Mouse (Mus musculus) forebrain, embryonic 15.5 days (tissue): ENCODE measurements around the gene Ift81. TPM values are rescaled to one million over a fixed set of nuclear protein-coding genes. Genes with fewer than 3 reads are reported as not detected.

ENCODE experiments used
- ATAC-seq: fragments of 200-750 bp; cut with Nextera tagmentation; replicated peaks from 2 replicates; pipeline ENCODE4 v1.8.0; 2017; ENCODE audit warnings: mild to moderate bottlenecking, moderate TSS enrichment, moderate library complexity
- H3K27ac ChIP-seq: fragments of 300-500 bp; sonication (generic); replicated peaks from 2 replicates; pipeline ENCODE4 v1.5.1; 2015; ENCODE audit warnings: mild to moderate bottlenecking, inconsistent platforms
- H3K27me3 ChIP-seq: fragments of 300-500 bp; sonication (generic); 2 replicates; pipeline ENCODE4 v1.6.1; 2015; ENCODE audit warnings: inconsistent platforms
- H3K36me3 ChIP-seq: fragments of 300-500 bp; sonication (generic); 2 replicates; pipeline ENCODE4 v1.6.1; 2015; ENCODE audit warnings: mild to moderate bottlenecking, inconsistent platforms
- H3K4me1 ChIP-seq: fragments of 300-500 bp; sonication (generic); 2 replicates; pipeline ENCODE4 v1.6.1; 2015; ENCODE audit warnings: inconsistent platforms
- H3K4me2 ChIP-seq: fragments of 300-500 bp; sonication (generic); replicated peaks from 2 replicates; pipeline ENCODE4 v1.6.1; 2015; ENCODE audit warnings: mild to moderate bottlenecking, inconsistent platforms
- H3K4me3 ChIP-seq: fragments of 300-500 bp; sonication (generic); 2 replicates; pipeline ENCODE4 v1.5.1; 2015; ENCODE audit warnings: mild to moderate bottlenecking, inconsistent platforms
- H3K9ac ChIP-seq: fragments of 300-500 bp; sonication (generic); replicated peaks from 2 replicates; pipeline ENCODE4 v1.6.1; 2015; ENCODE audit warnings: mild to moderate bottlenecking, inconsistent platforms
- H3K9me3 ChIP-seq: fragments of 300-500 bp; sonication (generic); 2 replicates; pipeline ENCODE4 v1.6.1; 2016; ENCODE audit warnings: inconsistent platforms
- WGBS: fragments of 180-500 bp; shearing (Covaris S2); methylation state at CpG from one replicate; pipeline ENCODE4 v1.1.7; 2015; ENCODE audit warnings: mixed read lengths; 5-methylcytosine and 5-hydroxymethylcytosine counted together
- polyA plus RNA-seq: library from polyadenylated mRNA; unstranded; fragments of >200 nt; fragmentation: Nextera tagmentation; extraction: Ambion mirVana; gene quantifications from 2 replicates; pipeline ENCODE4 v1.2.1, GENCODE M21; 2015

The Ift81 gene
- polyA plus RNA-seq, 1 experiment from 2014 or later, result 67.0 TPM

DNA sequence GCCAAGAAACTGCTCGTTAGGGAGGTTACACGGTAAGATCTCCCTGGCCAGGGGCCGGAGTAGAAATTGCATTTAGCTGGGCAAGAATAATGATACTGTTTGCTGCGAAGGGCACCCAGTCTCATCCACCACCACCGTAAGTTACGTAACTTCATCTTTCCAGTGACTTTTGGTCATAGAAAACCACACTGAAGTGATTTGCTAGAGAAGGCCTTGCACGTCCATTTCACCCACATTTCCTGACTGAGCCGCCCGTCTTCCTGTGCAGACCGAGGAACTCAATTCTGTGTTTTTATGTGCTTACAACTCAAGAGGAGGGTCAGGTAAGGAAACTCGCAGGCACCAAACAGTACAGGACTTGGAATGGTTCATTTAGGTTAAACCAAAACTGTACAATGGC lies 76.2 kb downstream of the Ift81 start:
- H3K27ac ChIP-seq, result no peak overlapping the region
- no peaks in the 10 kb centered on the region for H3K9me3 ChIP-seq
- H3K9ac ChIP-seq, result no peak overlapping the region
- H3K4me2 ChIP-seq, result no peak overlapping the region
- H3K36me3 ChIP-seq, result peaks cover 7% of the 10 kb centered on the region; the same call in 1 of the 2 replicates
- no peak overlapping the region for H3K4me3 ChIP-seq
- WGBS, result 87% methylated on average over 11 of the region's 11 CpGs
- H3K27me3 ChIP-seq, result no peaks in the 10 kb centered on the region
- H3K4me1 ChIP-seq, result no peaks in the 10 kb centered on the region
- no peak for ATAC-seq

DNA sequence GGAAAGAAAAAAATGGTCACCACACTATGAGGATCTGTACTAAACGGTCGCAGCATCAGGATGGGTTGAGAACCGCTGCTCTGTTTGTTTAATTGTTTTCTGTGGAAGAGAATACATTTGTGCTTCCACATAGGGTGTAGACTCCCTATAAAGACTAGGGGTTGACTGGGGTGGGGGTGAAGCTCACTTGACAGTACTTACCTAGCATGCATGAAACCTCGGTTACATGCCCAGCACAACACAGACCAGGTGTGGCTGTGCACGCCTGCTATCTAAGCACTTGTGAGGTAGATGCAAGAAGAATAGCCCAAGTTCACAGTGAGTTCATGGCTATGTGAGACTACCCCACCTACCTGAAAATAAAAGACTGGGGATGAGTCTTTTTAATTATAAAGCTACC lies 76.7 kb downstream of the Ift81 start:
- 93% methylated on average over 5 of the region's 5 CpGs for WGBS
- Histone ChIP-seq H3K9me3 (no peaks in the 10 kb centered on the region), H3K27me3 (no peaks in the 10 kb centered on the region), H3K4me1 (no peaks in the 10 kb centered on the region), H3K27ac (no peak overlapping the region), H3K4me2 (no peak overlapping the region), H3K9ac (no peak overlapping the region), H3K36me3 (peaks cover 7% of the 10 kb centered on the region; the same call in 1 of the 2 replicates), H3K4me3 (no peak overlapping the region)
- ATAC-seq, result no peak

GRCm38 (mm10) chr5:122533884-122534283 lies 80.4 kb downstream of the Ift81 start:
- Histone ChIP-seq H3K9ac (no peak overlapping the region), H3K9me3 (no peaks in the 10 kb centered on the region), H3K4me3 (no peak overlapping the region), H3K27ac (no peak overlapping the region), H3K4me1 (peaks cover 5% of the 10 kb centered on the region; the same call in 1 of the 2 replicates), H3K27me3 (no peaks in the 10 kb centered on the region), H3K4me2 (no peak overlapping the region), H3K36me3 (peaks cover 4% of the 10 kb centered on the region; the same call in 1 of the 2 replicates)
- ATAC-seq, result no peak
- 62% methylated on average over 8 of the region's 8 CpGs for WGBS

DNA sequence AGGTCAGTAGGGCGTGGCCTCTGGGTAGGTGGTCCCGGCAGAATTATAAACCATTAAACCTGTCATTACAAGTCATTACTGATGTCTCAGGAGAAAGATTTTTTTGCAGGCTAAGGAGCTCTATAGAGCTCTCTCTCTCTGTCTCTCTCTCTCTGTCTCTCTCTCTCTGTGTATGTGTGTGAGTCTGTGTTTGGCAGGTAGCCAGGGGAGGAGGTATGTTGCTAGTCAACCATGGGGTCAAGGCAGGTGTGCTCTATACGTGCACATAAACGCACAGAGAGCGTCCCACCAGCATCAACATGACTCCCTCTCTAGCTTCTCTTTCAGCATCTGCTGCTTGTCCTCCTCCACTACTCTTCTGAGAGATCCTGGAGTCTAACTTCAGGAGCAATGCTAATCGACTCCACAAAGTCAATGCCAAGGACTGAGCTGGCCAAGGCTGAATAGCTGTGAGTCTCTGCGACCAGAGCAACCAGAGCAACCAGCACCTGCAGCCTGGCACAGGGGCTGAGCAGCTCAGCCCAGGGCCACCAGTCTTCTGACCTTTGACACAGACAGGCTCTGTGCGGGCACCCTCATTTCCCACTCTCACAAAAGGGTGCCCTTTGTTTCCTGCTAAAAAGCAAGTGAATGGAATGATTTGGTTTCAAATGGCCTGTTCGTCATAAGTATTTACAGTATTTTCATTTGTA lies 84.3 kb downstream of the Ift81 start:
- ATAC-seq, result no peak
- no peaks in the 10 kb centered on the region for H3K9me3 ChIP-seq
- 83% methylated on average over 9 of the region's 9 CpGs for WGBS
- no peak overlapping the region for H3K9ac ChIP-seq
- no peak overlapping the region for H3K27ac ChIP-seq
- H3K27me3 ChIP-seq, result no peaks in the 10 kb centered on the region
- no peaks in the 10 kb centered on the region for H3K36me3 ChIP-seq
- no peak overlapping the region for H3K4me3 ChIP-seq
- H3K4me2 ChIP-seq, result no peak overlapping the region
- peaks cover 13% of the 10 kb centered on the region for H3K4me1 ChIP-seq

DNA sequence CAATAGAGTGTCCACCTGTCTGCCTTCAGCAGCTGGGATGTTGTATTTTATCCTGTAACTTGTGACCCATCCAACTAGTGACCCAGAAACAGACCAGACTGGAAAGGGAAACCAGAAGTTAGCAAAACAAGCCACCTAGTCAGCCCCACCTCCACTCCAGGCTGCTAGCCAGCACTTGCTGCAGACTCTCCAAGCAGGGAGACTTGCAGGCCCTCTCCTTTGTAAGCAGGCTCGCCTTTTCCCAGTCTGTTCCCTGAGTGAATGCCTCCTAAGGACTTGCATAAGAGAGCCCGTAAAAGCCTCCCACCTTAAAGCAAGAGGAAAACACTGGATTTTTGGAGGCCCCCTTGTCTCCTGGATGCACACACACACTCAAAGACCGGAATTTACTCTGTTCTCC lies 85.0 kb downstream of the Ift81 start:
- WGBS, result 63% methylated on average over 3 of the region's 3 CpGs

GRCm38 (mm10) chr5:122528591-122528990 lies 85.7 kb downstream of the Ift81 start:
- H3K4me3 ChIP-seq, result no peak overlapping the region
- H3K4me1 ChIP-seq, result peaks cover 13% of the 10 kb centered on the region
- no peak overlapping the region for H3K27ac ChIP-seq
- no peak for ATAC-seq
- H3K4me2 ChIP-seq, result no peak overlapping the region
- H3K9me3 ChIP-seq, result no peaks in the 10 kb centered on the region
- no peaks in the 10 kb centered on the region for H3K27me3 ChIP-seq
- H3K36me3 ChIP-seq, result no peaks in the 10 kb centered on the region
- WGBS, result 68% methylated on average over 3 of the region's 3 CpGs
- no peak overlapping the region for H3K9ac ChIP-seq

More for the DNA sequence above, 85.0 kb downstream of the Ift81 start:
- Histone ChIP-seq H3K4me1 (peaks cover 13% of the 10 kb centered on the region), H3K27ac (no peak overlapping the region; the same call in 1 of the 2 replicates), H3K4me3 (no peak overlapping the region), H3K27me3 (no peaks in the 10 kb centered on the region), H3K9me3 (no peaks in the 10 kb centered on the region), H3K36me3 (no peaks in the 10 kb centered on the region), H3K9ac (no peak overlapping the region), H3K4me2 (no peak overlapping the region)
- ATAC-seq, result no peak

GRCm38 (mm10) chr5:122527761-122528160 lies 86.6 kb downstream of the Ift81 start:
- 0 out of 2 replicates have a peak overlapping the region, but pooled peaks have one; percentile 15 for H3K9ac ChIP-seq
- no peak overlapping the region for H3K4me3 ChIP-seq
- peaks cover 13% of the 10 kb centered on the region for H3K4me1 ChIP-seq
- H3K27me3 ChIP-seq, result no peaks in the 10 kb centered on the region
- no peaks in the 10 kb centered on the region for H3K9me3 ChIP-seq
- H3K4me2 ChIP-seq, result no peak overlapping the region
- H3K36me3 ChIP-seq, result no peaks in the 10 kb centered on the region
- 69% methylated on average over 11 of the region's 11 CpGs for WGBS
- peak overlapping the region; percentile 23; the same call in 1 of the 2 replicates for H3K27ac ChIP-seq
- no peak for ATAC-seq

GRCm38 (mm10) chr5:122526878-122527730 lies 87.2 kb downstream of the Ift81 start:
- 0 out of 2 replicates have a peak overlapping the region, but pooled peaks have one; percentile 15 for H3K9ac ChIP-seq
- no peaks in the 10 kb centered on the region for H3K9me3 ChIP-seq
- H3K4me1 ChIP-seq, result peaks cover 13% of the 10 kb centered on the region
- ATAC-seq, result no peak
- 0 out of 2 replicates have a peak overlapping the region, but pooled peaks have one; percentile 23 for H3K27ac ChIP-seq
- WGBS, result 78% methylated on average over 15 of the region's 15 CpGs
- no peak overlapping the region for H3K4me3 ChIP-seq
- H3K27me3 ChIP-seq, result no peaks in the 10 kb centered on the region
- no peaks in the 10 kb centered on the region for H3K36me3 ChIP-seq
- H3K4me2 ChIP-seq, result no peak overlapping the region

- 0 out of 2 replicates have a peak, but pooled peaks have one; percentile 29 for ATAC-seq
- Histone ChIP-seq H3K9me3 (no peaks in the 10 kb centered on the region), H3K9ac (no peak overlapping the region), H3K4me3 (no peak overlapping the region), H3K36me3 (no peaks in the 10 kb centered on the region), H3K27ac (no peak overlapping the region), H3K4me1 (peaks cover 13% of the 10 kb centered on the region), H3K27me3 (no peaks in the 10 kb centered on the region), H3K4me2 (no peak overlapping the region)
- WGBS, result 83% methylated on average over 9 of the region's 9 CpGs
Measured at GRCm38 (mm10) chr5:122526405-122526804, 87.9 kb downstream of the Ift81 start.

DNA sequence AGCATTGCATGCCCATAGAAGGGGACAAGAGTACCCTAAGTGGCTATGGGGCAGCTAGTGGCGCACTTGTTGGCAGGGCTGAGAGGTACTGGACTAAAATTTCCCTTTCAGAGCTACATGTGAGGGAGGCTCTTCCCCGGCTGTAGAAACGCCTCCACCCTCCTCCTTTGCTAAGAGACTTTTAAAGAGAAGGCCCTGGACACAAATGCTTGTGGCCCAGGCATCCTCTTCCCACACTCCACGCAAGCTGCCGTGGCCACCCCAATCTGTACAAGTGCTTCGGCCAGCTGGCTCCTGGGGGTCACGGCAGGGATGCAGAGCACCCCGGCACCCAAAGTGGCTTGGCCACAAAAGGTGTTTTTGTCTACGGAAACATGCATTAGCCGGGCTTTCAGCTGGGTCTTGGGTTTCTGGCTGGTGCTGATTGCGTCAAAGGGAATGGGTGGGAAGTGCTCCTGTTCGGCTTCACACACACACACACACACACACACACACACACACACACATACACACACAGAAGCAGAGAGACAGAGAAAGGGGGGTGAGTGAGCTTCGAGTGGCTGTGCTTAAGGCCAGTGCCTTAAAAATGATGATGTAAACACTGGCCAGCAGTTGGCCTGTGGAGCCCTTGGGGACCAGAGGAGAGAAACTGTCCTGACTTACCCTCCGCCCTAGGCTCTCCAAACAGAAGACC lies 88.9 kb downstream of the Ift81 start:
- no peak overlapping the region for H3K4me3 ChIP-seq
- H3K4me2 ChIP-seq, result no peak overlapping the region
- ATAC-seq, result no peak
- H3K4me1 ChIP-seq, result peaks cover 13% of the 10 kb centered on the region
- H3K9ac ChIP-seq, result no peak overlapping the region
- no peaks in the 10 kb centered on the region for H3K9me3 ChIP-seq
- WGBS, result 87% methylated on average over 14 of the region's 14 CpGs
- no peak overlapping the region for H3K27ac ChIP-seq
- no peaks in the 10 kb centered on the region for H3K27me3 ChIP-seq
- no peaks in the 10 kb centered on the region for H3K36me3 ChIP-seq

DNA sequence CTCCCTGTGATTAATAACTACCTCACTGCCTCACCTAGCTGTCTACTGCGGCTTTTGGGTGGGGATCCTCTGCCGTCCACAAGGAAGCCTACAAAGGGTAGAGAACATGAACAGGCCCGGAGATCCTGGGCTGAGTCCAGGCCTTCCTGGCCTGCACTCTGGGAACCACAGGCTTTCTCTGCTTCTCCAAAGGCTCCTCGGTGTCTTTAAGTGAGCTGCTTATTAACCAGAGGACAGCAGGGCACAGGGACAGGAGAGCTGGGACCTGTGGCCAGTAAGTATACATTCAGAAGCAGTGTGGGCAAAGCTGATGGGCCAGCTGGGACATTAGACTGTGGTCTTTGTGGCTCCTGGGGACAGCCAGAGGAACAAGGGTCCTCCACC lies 89.5 kb downstream of the Ift81 start:
- no peak overlapping the region for H3K27ac ChIP-seq
- no peak overlapping the region for H3K4me2 ChIP-seq
- H3K27me3 ChIP-seq, result no peaks in the 10 kb centered on the region
- no peak overlapping the region for H3K9ac ChIP-seq
- H3K36me3 ChIP-seq, result no peaks in the 10 kb centered on the region
- no peaks in the 10 kb centered on the region for H3K9me3 ChIP-seq
- peaks cover 13% of the 10 kb centered on the region for H3K4me1 ChIP-seq
- no peak overlapping the region for H3K4me3 ChIP-seq
- ATAC-seq, result no peak
- WGBS, result 86% methylated on average over 4 of the region's 4 CpGs

GRCm38 (mm10) chr5:122524244-122524643 lies 90.1 kb downstream of the Ift81 start:
- no peak overlapping the region for H3K27ac ChIP-seq
- H3K9me3 ChIP-seq, result no peaks in the 10 kb centered on the region
- 67% methylated on average over 3 of the region's 3 CpGs for WGBS
- H3K4me3 ChIP-seq, result no peak overlapping the region
- no peak overlapping the region for H3K9ac ChIP-seq
- H3K36me3 ChIP-seq, result no peaks in the 10 kb centered on the region
- H3K4me1 ChIP-seq, result peaks cover 7% of the 10 kb centered on the region; the same call in 1 of the 2 replicates
- ATAC-seq, result no peak
- no peak overlapping the region for H3K4me2 ChIP-seq
- H3K27me3 ChIP-seq, result no peaks in the 10 kb centered on the region
